Mouse (Mus musculus): Measurements from ENCODE around the gene Olfr876. TPM values are rescaled to one million over a fixed set of nuclear protein-coding genes. Genes with fewer than 3 reads are reported as not detected.
"Not testable (repeated sequence)": the region's sequence is repeated elsewhere in the genome, so short reads cannot be mapped to it uniquely, and the experiment has no call there.

The Olfr876 gene
- not detected in 2 replicates for polyA plus RNA-seq (2015; fragmentation: Nextera tagmentation; extraction: Ambion mirVana)

DNA sequence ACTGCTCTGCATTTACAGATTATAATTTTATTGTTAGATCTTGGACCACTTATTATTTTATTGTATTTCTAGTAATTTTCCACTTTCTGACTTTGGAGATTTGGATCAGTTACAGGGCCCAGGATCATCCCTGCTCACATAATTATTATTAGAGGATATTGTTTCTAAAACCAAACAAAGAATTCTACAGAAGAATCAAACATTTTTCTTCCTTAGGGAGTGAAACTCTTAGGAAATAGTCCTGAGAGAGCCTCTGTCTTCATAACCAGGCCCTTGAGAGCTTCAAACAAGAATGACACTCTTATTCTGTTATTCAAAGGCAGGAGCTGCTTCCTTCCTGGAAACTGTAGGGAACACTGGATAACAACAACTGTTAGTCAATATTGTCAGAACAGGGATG is at the start of gene Olfr876:
Olfr876 (plus strand) TSS at position 301 of the 400 bp plus-strand sequence.
- Histone ChIP-seq H3K4me2 (no peak within 1 kb of the TSS), H3K27ac (replicated peaks) (no peak within 1 kb of the TSS), H3K27me3 (no peaks in the 10 kb centered on the region), H3K4me1 (replicated peaks) (no peaks in the 10 kb centered on the region), H3K9ac (no peak within 1 kb of the TSS), H3K9me3 (no peaks in the 10 kb centered on the region), H3K36me3 (no peaks in the 10 kb centered on the region), H3K4me3 (no peak within 1 kb of the TSS)
- ATAC-seq (ENCODE audit: low FRiP score, low read depth): no peak

DNA sequence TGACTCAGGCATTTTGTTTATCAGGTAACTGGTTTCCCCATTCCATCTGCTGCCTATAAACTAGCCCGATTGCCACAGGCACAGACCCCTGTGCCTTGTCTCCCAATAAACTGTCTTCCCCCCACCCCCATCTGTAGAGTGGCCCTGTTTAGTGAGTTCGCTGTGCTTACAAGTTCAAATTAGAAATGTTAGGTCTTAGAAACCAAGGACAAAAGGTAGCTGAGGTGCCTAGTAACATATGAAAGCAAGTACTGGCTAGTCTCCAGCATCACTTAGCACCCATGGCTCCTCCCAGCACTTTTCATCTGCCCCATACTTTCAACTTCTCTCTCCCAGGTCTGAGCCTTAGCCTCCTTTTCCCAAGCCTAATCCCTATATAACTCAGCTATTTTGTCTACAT is 41.1 kb upstream of the Olfr876 start:
- Histone ChIP-seq H3K4me2 (no peak overlapping the region), H3K27ac (replicated peaks) (no peak overlapping the region), H3K27me3 (no peaks in the 10 kb centered on the region), H3K4me1 (replicated peaks) (no peaks in the 10 kb centered on the region), H3K4me3 (no peak overlapping the region), H3K9ac (no peak overlapping the region), H3K9me3 (no peaks in the 10 kb centered on the region), H3K36me3 (no peaks in the 10 kb centered on the region)
- 71% methylated on average over 2 of the region's 2 CpGs for WGBS
- no peak for ATAC-seq (ENCODE audit: low FRiP score, low read depth)

DNA sequence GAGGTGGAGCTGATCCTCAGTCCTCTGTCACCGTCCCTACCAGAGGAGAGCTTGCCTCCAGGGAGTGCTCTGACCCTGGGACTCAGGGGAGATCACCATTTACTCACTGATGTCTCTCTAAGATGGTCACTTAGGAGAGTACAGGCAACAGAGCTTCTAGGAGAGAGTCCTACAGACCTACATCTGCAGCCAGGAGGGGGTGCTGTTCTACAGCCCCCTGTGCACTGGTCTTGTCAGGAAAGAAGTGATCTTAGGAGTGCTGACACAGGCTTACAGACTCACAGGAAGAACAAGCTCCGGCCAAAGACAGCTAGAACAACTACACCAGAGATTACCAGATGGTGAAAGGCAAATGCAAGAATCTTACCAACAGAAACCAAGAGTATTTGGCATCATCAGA is 40.3 kb upstream of the Olfr876 start:
- H3K27ac ChIP-seq (replicated peaks): no peak overlapping the region
- H3K4me2 ChIP-seq: no peak overlapping the region
- no peaks in the 10 kb centered on the region for H3K4me1 ChIP-seq (replicated peaks)
- no peaks in the 10 kb centered on the region for H3K27me3 ChIP-seq
- H3K9ac ChIP-seq: no peak overlapping the region
- H3K4me3 ChIP-seq: no peak overlapping the region
- ATAC-seq (ENCODE audit: low FRiP score, low read depth): no peak
- no peaks in the 10 kb centered on the region for H3K9me3 ChIP-seq
- 66% methylated on average over 2 of the region's 2 CpGs for WGBS
- no peaks in the 10 kb centered on the region for H3K36me3 ChIP-seq

DNA sequence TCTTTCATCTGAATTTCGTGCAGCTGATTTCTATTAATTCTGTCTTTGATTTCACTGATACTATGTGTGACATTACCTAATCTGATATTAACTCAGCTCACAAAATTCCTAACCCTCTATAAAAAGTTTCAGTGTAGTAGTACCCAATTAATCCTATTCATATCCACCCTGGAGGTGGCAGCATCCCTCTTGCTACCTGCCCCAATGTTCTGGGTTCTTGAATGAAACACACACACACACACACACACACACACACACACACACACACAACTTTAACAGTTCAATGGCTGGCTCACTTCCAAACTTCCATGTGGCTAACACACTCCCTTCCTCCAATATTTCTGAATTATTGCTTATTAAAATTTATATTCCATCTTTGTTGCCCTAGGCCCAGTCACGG is 32.2 kb upstream of the Olfr876 start:
- WGBS: 77% methylated on average over 2 of the region's 2 CpGs

DNA sequence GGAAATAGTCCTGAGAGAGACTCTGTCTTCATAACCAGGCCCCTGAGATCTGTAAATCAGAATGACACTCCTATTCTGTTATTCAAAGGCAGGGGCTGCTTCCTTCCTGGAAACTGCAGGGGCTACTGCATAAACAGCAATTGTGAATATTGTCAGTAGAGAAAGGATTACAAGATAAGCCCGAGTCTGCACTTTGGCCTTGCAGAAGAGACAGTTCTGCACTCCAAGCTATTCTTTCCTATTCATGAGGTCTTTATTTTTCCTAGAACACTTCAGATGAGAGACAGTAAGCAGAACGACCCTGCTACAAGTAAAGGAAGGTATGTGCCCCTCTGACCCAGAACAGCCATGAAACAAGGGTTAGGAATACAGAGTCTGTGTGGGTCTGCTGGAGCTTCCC is 31.1 kb upstream of the Olfr876 start, which contains the start of gene Olfr875:
Olfr875 (plus strand) TSS at position 99 of the 400 bp plus-strand sequence.
- no peaks in the 10 kb centered on the region for H3K36me3 ChIP-seq
- no peak within 1 kb of the TSS for H3K4me2 ChIP-seq
- H3K4me3 ChIP-seq: no peak within 1 kb of the TSS
- H3K27me3 ChIP-seq: no peaks in the 10 kb centered on the region
- H3K9me3 ChIP-seq: no peaks in the 10 kb centered on the region
- 32% methylated on average over 2 of the region's 2 CpGs for WGBS
- no peaks in the 10 kb centered on the region for H3K4me1 ChIP-seq (replicated peaks)
- ATAC-seq (ENCODE audit: low FRiP score, low read depth): no peak
- H3K9ac ChIP-seq: no peak within 1 kb of the TSS
- no peak within 1 kb of the TSS for H3K27ac ChIP-seq (replicated peaks)

More for the DNA sequence above, 32.2 kb upstream of the Olfr876 start:
- no peaks in the 10 kb centered on the region for H3K27me3 ChIP-seq
- no peaks in the 10 kb centered on the region for H3K9me3 ChIP-seq
- no peak overlapping the region for H3K4me2 ChIP-seq
- H3K36me3 ChIP-seq: no peaks in the 10 kb centered on the region
- no peak for ATAC-seq (ENCODE audit: low FRiP score, low read depth)
- no peak overlapping the region for H3K4me3 ChIP-seq
- H3K9ac ChIP-seq: no peak overlapping the region
- no peaks in the 10 kb centered on the region for H3K4me1 ChIP-seq (replicated peaks)
- no peak overlapping the region for H3K27ac ChIP-seq (replicated peaks)

DNA sequence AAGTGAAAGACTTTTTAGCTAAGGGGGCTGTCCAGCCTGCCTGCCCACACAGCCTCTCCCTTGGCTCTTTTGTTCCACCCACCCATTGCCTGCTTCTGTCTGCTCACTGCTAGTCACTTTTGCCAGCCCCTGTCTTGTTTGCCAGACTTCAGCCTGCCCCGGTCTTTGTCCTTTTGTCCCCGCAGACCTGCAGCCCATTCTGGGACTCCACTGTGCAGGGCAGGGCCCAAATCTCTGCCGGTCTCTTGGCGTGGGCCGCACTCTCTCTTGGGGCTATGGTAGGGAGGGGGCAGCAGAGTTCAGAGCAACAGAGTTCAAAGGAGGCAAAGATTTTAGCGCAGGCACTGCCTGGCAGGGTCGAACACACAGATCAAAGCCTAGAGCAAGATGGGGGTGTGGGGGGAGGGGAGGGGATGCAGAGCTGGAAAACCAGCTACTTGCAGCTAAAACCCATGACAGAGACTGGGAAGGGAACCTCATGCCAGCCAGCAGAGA is 20.0 kb upstream of the Olfr876 start:
- Histone ChIP-seq H3K4me1 (replicated peaks) (peaks cover 10% of the 10 kb centered on the region), H3K27me3 (no peaks in the 10 kb centered on the region), H3K27ac (replicated peaks) (peak overlapping the region; percentile 77), H3K9me3 (no peaks in the 10 kb centered on the region), H3K36me3 (no peaks in the 10 kb centered on the region), H3K9ac (peak overlapping the region; percentile 29), H3K4me3 (peak overlapping the region; percentile 30), H3K4me2 (peak overlapping the region; percentile 63)
- peak; percentile 94 for ATAC-seq (ENCODE audit: low FRiP score, low read depth)
- WGBS: 2% methylated on average over 7 of the region's 7 CpGs

DNA sequence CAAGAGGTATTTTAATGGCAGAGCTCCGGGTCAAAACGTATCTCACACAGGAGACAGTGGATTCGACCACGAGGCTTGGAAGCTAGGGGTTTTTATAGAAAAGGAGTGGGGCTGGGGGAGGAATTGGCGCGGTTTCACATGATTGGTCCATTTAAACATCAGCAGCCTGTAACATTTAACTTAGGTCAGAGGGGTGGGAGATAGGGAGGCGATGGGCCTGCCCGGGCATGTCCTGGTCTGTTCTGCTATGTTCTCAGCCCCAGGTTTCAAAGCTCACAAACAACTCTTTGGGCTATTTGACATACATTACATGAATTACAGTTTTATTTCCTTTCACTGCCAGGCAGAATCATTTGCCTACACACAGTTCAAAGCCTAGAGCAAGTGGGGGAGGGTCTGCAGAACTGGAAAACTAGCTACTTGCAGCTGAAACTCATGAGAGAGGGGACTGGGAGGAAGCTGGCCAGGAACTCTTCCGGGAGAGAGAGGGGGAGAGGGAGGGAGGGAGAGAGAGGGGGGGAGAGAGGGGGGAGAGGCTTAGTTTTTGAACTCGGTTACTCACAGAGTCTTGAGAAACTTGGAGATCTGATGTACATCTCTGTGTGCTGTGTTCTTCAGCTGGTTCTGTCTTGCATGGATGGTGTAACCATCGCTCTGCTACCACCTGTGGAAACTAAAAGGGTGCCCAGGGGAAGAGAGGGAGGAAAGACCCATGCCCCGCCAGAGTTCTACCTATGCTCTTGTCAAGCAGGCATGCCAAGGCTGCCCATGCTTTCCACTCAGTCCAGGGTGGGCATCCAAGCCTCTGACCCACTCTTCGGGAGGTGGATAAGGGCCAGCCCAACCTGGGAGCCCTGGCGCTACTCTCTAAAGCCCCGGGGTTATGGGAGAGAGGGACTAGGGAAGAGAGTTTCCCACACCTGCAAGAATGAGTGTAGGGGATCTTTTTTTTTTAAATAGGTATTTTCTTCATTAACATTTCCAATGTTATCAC is 19.1 kb upstream of the Olfr876 start:
- not testable (repeated sequence) for H3K4me1 ChIP-seq (replicated peaks); H3K27me3 ChIP-seq; H3K36me3 ChIP-seq; H3K9me3 ChIP-seq; H3K27ac ChIP-seq (replicated peaks)
- ATAC-seq (ENCODE audit: low FRiP score, low read depth): peak; percentile 67
- peak overlapping the region; percentile 63 for H3K4me2 ChIP-seq
- WGBS: 52% methylated on average over 11 of the region's 15 CpGs
- peak overlapping the region; percentile 29; the same call in 1 of the 2 replicates for H3K9ac ChIP-seq
- H3K4me3 ChIP-seq: 0 out of 2 replicates have a peak overlapping the region, but pooled peaks have one; percentile 30

DNA sequence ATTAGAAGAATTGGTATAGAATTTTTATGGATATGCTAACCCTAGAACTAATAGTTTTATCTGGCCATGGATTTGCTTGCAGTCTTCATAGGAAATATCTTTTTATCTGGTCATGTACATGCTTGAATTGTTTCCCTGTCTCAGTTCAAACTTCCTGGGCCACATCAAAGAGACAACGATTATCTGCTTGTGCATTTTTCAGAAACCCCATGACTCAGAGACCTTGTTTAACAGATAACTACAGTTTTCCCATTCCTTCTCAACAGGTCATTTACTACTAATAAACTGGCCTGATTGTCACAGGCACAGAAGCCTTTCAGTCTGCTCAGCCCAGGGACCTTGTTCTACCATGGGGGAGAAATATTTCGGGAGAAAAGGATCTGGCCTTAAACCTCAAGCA is 16.4 kb upstream of the Olfr876 start:
- no peaks in the 10 kb centered on the region for H3K27me3 ChIP-seq
- H3K9me3 ChIP-seq: no peaks in the 10 kb centered on the region
- no peak overlapping the region for H3K27ac ChIP-seq (replicated peaks)
- ATAC-seq (ENCODE audit: low FRiP score, low read depth): no peak
- H3K4me2 ChIP-seq: no peak overlapping the region
- H3K4me3 ChIP-seq: no peak overlapping the region
- WGBS: 85% methylated on average over 2 of the region's 2 CpGs
- peaks cover 10% of the 10 kb centered on the region for H3K4me1 ChIP-seq (replicated peaks)
- no peak overlapping the region for H3K9ac ChIP-seq
- H3K36me3 ChIP-seq: no peaks in the 10 kb centered on the region

DNA sequence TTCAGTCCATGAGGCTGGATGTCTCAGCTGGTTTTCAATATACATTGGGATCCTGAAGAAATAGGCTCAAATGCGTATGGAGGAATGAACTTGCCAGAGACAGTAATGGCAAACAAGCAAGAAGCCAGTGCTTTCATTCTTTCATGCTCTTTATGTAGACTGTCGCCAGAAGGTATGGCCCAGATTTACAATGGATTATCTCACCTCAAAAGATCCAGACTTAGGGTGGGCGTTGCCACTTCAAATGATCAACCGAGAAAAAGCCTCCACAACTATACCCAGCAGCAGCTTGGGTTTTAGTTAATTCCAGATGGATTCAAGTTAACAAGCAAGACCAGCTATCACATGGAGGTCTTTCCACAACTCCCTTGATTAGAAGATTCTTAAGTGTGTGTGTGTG is 776 bp upstream of the Olfr876 start:
- no peaks in the 10 kb centered on the region for H3K9me3 ChIP-seq
- H3K4me2 ChIP-seq: no peak overlapping the region
- H3K4me3 ChIP-seq: no peak overlapping the region
- no peak overlapping the region for H3K27ac ChIP-seq (replicated peaks)
- H3K9ac ChIP-seq: no peak overlapping the region
- WGBS: 83% methylated on average over 4 of the region's 4 CpGs
- no peak for ATAC-seq (ENCODE audit: low FRiP score, low read depth)
- no peaks in the 10 kb centered on the region for H3K36me3 ChIP-seq
- H3K4me1 ChIP-seq (replicated peaks): no peaks in the 10 kb centered on the region
- H3K27me3 ChIP-seq: no peaks in the 10 kb centered on the region

DNA sequence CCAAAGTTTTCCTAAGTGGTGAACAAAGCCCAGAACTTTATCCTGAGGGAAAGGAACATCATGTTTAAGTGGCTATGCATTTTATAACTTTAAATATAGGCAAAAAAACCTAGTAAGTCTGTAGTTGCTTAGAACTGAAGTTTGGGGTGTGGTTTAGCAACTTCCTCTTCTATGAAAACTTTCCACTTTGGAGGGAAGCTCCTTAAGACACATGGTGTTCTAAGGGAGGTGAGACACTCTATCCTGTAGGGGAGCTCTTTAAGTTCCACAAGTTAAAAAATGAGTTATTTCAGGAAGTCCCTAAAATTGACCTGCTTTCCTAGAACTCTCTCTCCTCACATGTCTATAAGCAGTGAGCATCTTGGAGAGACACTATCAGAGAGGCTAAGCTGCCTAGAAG is 4.4 kb downstream of the Olfr876 start:
- Histone ChIP-seq H3K9ac (no peak overlapping the region), H3K27ac (replicated peaks) (no peak overlapping the region), H3K27me3 (no peaks in the 10 kb centered on the region), H3K4me3 (no peak overlapping the region), H3K36me3 (no peaks in the 10 kb centered on the region), H3K9me3 (no peaks in the 10 kb centered on the region), H3K4me2 (no peak overlapping the region), H3K4me1 (replicated peaks) (no peaks in the 10 kb centered on the region)
- ATAC-seq (ENCODE audit: low FRiP score, low read depth): no peak

DNA sequence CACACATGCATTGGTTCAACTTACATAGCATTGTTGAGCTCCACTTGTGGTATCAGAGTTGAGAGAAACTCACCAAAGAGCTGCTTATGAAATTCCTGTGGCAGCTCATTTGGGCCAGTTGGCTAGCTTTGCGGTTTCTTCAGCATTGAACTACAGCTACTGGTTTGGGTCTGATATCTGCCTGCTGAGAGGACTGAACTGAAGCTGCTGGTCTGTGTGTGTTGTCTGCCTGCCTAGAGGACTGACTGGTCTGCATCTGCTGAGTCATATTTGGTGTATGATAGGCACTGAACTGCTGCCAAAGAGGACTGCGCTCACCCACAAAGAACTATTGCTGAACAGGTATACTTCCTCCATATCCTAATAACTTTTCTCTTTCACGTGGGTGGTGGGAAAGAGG is 5.6 kb downstream of the Olfr876 start:
- H3K9me3 ChIP-seq: no peaks in the 10 kb centered on the region
- no peaks in the 10 kb centered on the region for H3K27me3 ChIP-seq
- ATAC-seq (ENCODE audit: low FRiP score, low read depth): no peak
- H3K4me1 ChIP-seq (replicated peaks): no peaks in the 10 kb centered on the region
- H3K36me3 ChIP-seq: no peaks in the 10 kb centered on the region
- no peak overlapping the region for H3K4me3 ChIP-seq
- WGBS: 92% methylated on average over 3 of the region's 3 CpGs
- no peak overlapping the region for H3K27ac ChIP-seq (replicated peaks)
- no peak overlapping the region for H3K4me2 ChIP-seq
- H3K9ac ChIP-seq: no peak overlapping the region

DNA sequence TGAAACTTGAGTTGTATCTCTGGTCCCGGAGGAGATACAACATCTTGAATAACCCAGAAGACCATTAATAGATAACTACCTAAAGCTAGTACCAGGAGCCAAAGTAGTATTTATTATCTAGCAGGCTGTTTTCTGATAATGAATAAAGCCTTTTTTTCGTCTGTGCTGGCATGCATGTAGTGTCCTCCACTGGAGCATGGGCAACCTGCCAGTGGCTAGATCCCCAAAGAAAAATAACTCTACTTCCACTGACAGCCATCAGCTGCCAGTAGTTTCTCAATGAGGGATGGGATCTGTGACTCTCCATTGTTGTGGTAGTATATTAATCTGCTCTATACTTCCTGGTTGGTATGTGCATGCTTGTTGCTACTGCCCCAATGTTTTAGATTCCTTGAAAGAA is 6.1 kb downstream of the Olfr876 start:
- no peaks in the 10 kb centered on the region for H3K4me1 ChIP-seq (replicated peaks)
- no peaks in the 10 kb centered on the region for H3K36me3 ChIP-seq
- WGBS: 68% methylated on average over 2 of the region's 2 CpGs
- no peak overlapping the region for H3K4me3 ChIP-seq
- ATAC-seq (ENCODE audit: low FRiP score, low read depth): no peak
- no peak overlapping the region for H3K27ac ChIP-seq (replicated peaks)
- no peaks in the 10 kb centered on the region for H3K27me3 ChIP-seq
- H3K9ac ChIP-seq: no peak overlapping the region
- no peaks in the 10 kb centered on the region for H3K9me3 ChIP-seq
- no peak overlapping the region for H3K4me2 ChIP-seq

Data from hindbrain, embryonic 15.5 days (tissue).